Mouse (Mus musculus) lung, embryonic 14.5 days (tissue): ENCODE results near the gene Ephb2. TPM values are rescaled to one million over a fixed set of nuclear protein-coding genes. Genes with fewer than 3 reads are reported as not detected.

ENCODE experiments used
- ATAC-seq: fragments of 200-750 bp; cut with Nextera tagmentation; 2 replicates; pipeline ENCODE4 v1.8.0; 2017; ENCODE audit warnings: mild to moderate bottlenecking, moderate TSS enrichment, moderate library complexity; ENCODE audit not compliant: insufficient read depth
- DNase-seq: peaks from one replicate; pipeline ENCODE4 v3.0.0-alpha.2; 2015
- H3K27ac ChIP-seq: fragments of 300-500 bp; sonication (generic); 2 replicates; pipeline ENCODE4 v1.5.1; 2014; ENCODE audit warnings: low read depth, mild to moderate bottlenecking, moderate library complexity
- H3K27me3 ChIP-seq: fragments of 300-500 bp; sonication (generic); 2 replicates; pipeline ENCODE4 v1.6.1; 2014; ENCODE audit warnings: low read length, control low read depth; ENCODE audit not compliant: insufficient read depth
- H3K36me3 ChIP-seq: fragments of 300-500 bp; sonication (generic); 2 replicates; pipeline ENCODE4 v1.6.1; 2014; ENCODE audit warnings: control low read depth; ENCODE audit not compliant: insufficient read depth
- H3K4me1 ChIP-seq: fragments of 300-500 bp; sonication (generic); 2 replicates; pipeline ENCODE4 v1.6.1; 2014; ENCODE audit warnings: antibody characterized with exemption, control low read depth; ENCODE audit not compliant: insufficient read depth
- H3K4me2 ChIP-seq: fragments of 300-500 bp; sonication (generic); 2 replicates; pipeline ENCODE4 v1.6.1; 2014; ENCODE audit warnings: mild to moderate bottlenecking
- H3K4me3 ChIP-seq: fragments of 300-500 bp; sonication (generic); 2 replicates; pipeline ENCODE4 v1.5.1; 2014; ENCODE audit warnings: low read depth, low read length
- H3K9ac ChIP-seq: fragments of 300-500 bp; sonication (generic); 2 replicates; pipeline ENCODE4 v1.6.1; 2014
- H3K9me3 ChIP-seq: fragments of 300-500 bp; sonication (generic); 2 replicates; pipeline ENCODE4 v1.6.1; 2016; ENCODE audit warnings: low read depth, low read length, control low read depth
- CTCF ChIP-seq: IDR thresholded peaks from 2 replicates; pipeline ENCODE4 v1.5.1; 2016; ENCODE audit warnings: antibody characterized with exemption, low read depth
- WGBS: fragments of 180-500 bp; shearing (Covaris S2); extraction: QIAGEN DNeasy Blood & Tissue Kit; methylation state at CpG from one replicate; pipeline ENCODE4 v1.1.7; 2014; 5-methylcytosine and 5-hydroxymethylcytosine counted together
- polyA plus RNA-seq: library from polyadenylated mRNA; unstranded; fragments of >200 nt; fragmentation: Nextera tagmentation; extraction: Ambion mirVana; gene quantifications from 2 replicates; pipeline ENCODE4 v1.2.1, GENCODE M21; 2014

The Ephb2 gene
- polyA plus RNA-seq, 1 experiment from 2014 or later = 8.5 TPM

DNA sequence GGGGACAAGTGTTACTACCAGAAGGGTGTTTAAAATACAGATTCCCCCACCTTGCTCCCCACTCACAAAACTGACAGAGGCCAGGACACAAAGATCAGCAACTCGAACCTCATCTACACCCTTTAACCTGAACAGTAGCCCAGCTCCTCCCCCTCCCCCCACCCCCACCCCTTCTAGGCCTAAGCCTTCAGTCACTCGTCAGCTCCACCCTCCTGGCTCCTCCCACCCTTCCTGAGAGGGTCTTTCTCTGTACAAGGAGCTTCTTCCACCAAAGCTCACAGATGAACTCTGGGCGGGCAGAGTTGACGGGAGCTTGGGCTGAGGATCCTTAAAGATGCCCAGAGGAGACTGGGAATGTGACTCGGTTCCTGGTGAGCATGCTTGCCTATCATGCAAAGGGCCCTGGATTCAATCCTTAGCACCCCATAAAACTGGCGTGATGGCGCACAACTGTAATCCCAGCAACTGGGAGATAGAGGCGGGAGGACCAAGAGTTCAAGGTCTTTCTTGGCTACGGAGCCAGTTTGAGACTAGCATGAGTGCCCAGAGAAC is 5.4 kb downstream of the Ephb2 start:
- peak; percentile 37 for DNase-seq
- H3K36me3 ChIP-seq = no peaks in the 10 kb centered on the region
- H3K4me1 ChIP-seq = peaks cover 50% of the 10 kb centered on the region
- TF ChIP-seq CTCF = no peak
- H3K9ac ChIP-seq = no peak overlapping the region
- H3K27me3 ChIP-seq = peaks cover 16% of the 10 kb centered on the region; the same call in 1 of the 2 replicates
- ATAC-seq = no peak
- H3K27ac ChIP-seq = no peak overlapping the region
- H3K9me3 ChIP-seq = no peaks in the 10 kb centered on the region
- peak overlapping the region; percentile 25; the same call in 1 of the 2 replicates for H3K4me2 ChIP-seq
- 35% methylated on average over 9 of the region's 9 CpGs for WGBS
- H3K4me3 ChIP-seq = no peak overlapping the region

DNA sequence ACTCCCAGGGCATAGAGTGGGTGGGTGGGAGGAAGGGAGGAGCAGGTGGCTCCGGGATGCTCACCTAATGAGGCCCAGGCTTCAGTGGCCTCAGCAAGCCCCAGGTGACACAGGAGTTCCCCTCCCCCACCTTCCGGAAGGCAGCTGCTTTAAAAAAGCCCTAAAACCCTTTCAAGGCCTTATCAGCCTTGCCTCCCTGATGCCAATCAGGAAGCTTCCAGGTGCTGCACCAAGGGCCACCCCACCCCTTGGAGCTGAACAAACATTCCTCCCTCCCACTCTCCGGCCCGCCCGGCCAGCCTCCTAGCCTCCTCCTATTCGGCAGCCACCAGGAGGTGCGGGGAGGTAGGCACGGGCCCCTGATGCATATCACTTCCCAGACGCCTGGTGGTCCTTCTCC is 6.0 kb downstream of the Ephb2 start:
- no peak overlapping the region for H3K4me3 ChIP-seq
- peak overlapping the region; percentile 1; the same call in 1 of the 2 replicates for H3K27ac ChIP-seq
- DNase-seq = peak; percentile 50
- no peak for TF ChIP-seq CTCF
- peaks cover 54% of the 10 kb centered on the region for H3K4me1 ChIP-seq
- H3K27me3 ChIP-seq = peaks cover 11% of the 10 kb centered on the region; the same call in 1 of the 2 replicates
- H3K4me2 ChIP-seq = peak overlapping the region; percentile 25; the same call in 1 of the 2 replicates
- no peaks in the 10 kb centered on the region for H3K36me3 ChIP-seq
- peak; percentile 54; the same call in 1 of the 2 replicates for ATAC-seq
- 24% methylated on average over 9 of the region's 9 CpGs for WGBS
- H3K9ac ChIP-seq = no peak overlapping the region
- H3K9me3 ChIP-seq = no peaks in the 10 kb centered on the region

DNA sequence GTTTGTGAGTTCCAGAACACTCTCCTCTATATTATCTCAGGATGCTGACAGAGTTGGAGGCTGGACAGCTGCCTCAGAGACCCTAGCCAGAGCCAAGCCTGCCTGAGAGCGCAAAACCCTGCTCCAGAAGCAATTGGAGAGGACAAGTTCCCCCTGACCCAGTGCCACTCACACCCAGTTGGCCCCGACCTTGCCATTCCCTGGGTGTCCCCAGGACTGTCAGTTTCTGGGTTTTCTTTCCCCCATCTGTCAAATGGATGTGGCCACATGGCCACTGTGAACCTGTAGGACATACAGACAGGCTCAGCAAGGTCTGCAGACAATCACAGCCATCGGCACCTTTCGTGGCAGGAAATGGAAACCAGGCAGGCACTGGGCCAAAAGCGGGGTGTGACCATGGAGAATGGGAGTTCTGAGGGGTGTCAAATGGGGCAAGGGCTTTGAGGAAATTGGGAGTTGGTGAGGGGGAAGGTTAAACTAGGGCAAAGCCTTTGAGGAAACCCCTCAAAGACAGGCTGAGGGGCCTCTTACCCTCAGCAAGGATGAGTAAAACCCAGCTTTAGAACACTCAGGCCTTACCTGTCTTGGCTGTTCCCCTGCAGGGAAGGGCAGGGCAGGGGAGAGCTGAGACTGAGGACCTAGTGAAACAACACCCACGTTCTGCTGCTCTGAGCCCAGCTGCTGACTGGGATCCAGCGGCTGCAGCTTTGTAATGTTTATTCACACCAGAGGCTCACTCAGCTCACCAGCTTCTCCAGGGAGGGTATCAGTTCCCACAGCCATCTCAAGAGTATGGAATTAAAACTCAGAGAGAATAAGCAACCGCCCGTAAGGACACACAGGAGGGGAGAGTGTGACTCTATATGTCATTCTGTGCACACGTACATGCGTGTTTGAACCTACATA is 6.9 kb downstream of the Ephb2 start:
- Histone ChIP-seq H3K4me3 (no peak overlapping the region), H3K36me3 (no peaks in the 10 kb centered on the region), H3K9me3 (no peaks in the 10 kb centered on the region), H3K27ac (peak overlapping the region; percentile 1; the same call in 1 of the 2 replicates), H3K4me2 (no peak overlapping the region), H3K4me1 (peaks cover 53% of the 10 kb centered on the region), H3K27me3 (peaks cover 9% of the 10 kb centered on the region; the same call in 1 of the 2 replicates), H3K9ac (no peak overlapping the region)
- ATAC-seq = no peak
- no peak for TF ChIP-seq CTCF
- DNase-seq = peak; percentile 50
- WGBS = 32% methylated on average over 11 of the region's 11 CpGs

DNA sequence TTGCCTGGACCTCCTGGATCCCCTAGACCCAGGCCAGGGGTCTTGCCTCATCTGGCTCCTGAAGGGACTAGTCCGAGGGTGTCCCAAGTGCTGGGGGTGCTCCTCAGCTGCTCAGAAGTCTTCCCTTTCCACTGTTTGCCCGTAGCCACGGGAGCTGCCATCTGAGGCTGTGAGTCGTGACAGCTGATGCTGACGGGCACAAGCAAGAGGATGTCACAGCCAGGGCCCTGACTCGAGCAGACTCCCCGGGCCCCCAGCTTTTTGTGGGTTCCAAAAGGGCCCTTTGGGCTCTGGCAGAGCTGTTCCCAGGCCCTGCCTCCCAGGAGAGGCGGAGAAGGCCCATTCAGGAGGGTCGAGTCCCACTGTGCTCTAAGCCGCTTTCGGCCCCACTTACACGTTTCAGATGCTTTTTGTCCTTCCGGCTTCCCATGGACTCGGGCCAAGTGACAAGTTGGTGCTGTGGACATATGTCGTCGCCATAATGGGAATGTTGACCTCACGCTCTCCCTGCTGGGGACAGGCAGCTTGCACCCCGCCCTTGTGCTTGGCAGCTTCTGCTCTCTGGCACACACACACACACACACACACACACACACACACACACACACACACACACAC is 10.7 kb downstream of the Ephb2 start:
- no peak overlapping the region for H3K4me2 ChIP-seq
- peak; percentile 16; the same call in 1 of the 2 replicates for ATAC-seq
- TF ChIP-seq CTCF = no peak
- peak; percentile 87 for DNase-seq
- H3K36me3 ChIP-seq = no peaks in the 10 kb centered on the region
- H3K4me3 ChIP-seq = no peak overlapping the region
- no peak overlapping the region for H3K9ac ChIP-seq
- H3K4me1 ChIP-seq = peaks cover 27% of the 10 kb centered on the region
- WGBS = 32% methylated on average over 18 of the region's 18 CpGs
- 0 out of 2 replicates have a peak overlapping the region, but pooled peaks have one; percentile 15 for H3K27ac ChIP-seq
- no peaks in the 10 kb centered on the region for H3K9me3 ChIP-seq
- H3K27me3 ChIP-seq = 0 out of 2 replicates have a peak, but pooled peaks cover 4% of the 10 kb centered on the region

DNA sequence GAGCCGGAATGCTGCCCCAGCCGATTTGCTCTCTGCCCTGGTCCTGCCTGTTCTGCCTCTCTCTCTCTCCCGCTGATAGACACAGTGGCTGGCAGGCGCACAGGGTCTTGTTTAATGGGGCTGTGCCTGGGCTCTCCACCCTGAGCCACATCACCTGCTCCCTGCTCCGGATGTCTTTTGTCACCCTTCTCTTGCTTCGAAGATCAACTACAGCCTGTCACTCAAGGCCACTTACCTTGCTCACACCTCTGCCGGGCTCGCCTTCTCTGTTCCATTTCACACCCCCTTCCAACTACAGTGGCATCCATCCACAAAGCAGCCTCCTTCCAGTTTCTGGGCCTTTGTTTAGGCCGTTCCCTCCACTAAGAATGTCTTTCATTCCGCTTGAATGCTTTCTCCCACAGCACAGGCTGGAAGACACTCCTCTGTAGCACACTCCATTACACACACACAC is 15.7 kb downstream of the Ephb2 start:
- TF ChIP-seq CTCF = no peak
- Histone ChIP-seq H3K4me2 (no peak overlapping the region), H3K9me3 (no peaks in the 10 kb centered on the region), H3K9ac (no peak overlapping the region), H3K4me3 (no peak overlapping the region), H3K4me1 (peaks cover 19% of the 10 kb centered on the region), H3K27ac (peak overlapping the region; percentile 22; the same call in 1 of the 2 replicates), H3K27me3 (no peaks in the 10 kb centered on the region), H3K36me3 (no peaks in the 10 kb centered on the region)
- DNase-seq (no peak), ATAC-seq (no peak)
- 39% methylated on average over 10 of the region's 10 CpGs for WGBS

DNA sequence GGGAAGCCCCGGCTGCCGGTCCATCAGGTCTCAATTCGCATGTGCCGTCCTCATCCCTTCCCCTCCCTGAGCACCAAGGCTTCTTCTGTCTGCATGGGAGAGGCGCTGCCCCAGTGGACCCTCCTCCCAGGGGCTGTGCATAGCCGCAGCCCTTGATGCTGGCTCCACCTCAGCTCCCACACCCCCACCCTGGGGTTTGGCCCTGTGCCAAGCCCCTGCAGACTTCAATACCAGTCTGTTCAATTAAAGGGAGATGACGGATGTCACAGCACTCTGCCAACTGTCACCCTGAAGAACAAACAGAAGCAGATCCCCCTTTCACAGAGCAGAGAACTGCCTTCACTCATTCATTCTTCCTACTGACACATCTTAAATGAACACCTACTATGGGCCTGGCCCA is 19.1 kb downstream of the Ephb2 start:
- peak; percentile 53; the same call in 1 of the 2 replicates for ATAC-seq
- Histone ChIP-seq H3K9ac (no peak overlapping the region), H3K27ac (no peak overlapping the region), H3K4me1 (peaks cover 10% of the 10 kb centered on the region), H3K36me3 (no peaks in the 10 kb centered on the region), H3K27me3 (no peaks in the 10 kb centered on the region), H3K9me3 (no peaks in the 10 kb centered on the region), H3K4me2 (no peak overlapping the region), H3K4me3 (no peak overlapping the region)
- WGBS = 17% methylated on average over 7 of the region's 7 CpGs
- DNase-seq = peak; percentile 73
- TF ChIP-seq CTCF = no peak
